Mouse (Mus musculus): ENCODE data around the gene Mettl7a3.
"Not testable (repeated sequence)": the region's sequence is repeated elsewhere in the genome, so short reads cannot be mapped to it uniquely, and the experiment has no call there.

DNA sequence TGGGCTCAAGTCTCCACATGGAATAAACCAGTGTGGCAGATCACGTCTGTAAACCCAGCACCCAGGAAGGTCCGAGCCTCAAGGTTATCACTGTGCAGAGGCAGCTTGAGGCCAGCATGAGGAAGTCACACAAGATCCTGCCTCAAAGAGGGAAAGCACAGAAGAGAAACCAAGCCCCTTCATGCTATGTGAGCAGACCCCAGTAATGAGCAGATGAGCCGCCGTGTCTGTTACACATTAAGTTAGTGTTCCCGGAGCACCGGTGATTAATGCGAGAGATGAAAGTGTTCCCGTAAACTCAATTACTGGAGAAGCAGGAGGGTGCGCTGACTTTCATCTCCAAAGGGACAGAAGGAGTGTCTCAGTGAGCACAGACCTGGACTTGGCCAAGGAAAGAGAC lies 31.2 kb downstream of the Mettl7a3 start:
- not testable (repeated sequence) for TF ChIP-seq ZC3H11A (IDR thresholded peaks at IDR 0.05; ENCODE audit: borderline replicate concordance, low read depth, low read length); CHD2 (IDR thresholded peaks at IDR 0.05; ENCODE audit: low read depth, low read length); HCFC1 (IDR thresholded peaks at IDR 0.05; ENCODE audit: borderline replicate concordance, insufficient read depth, low read length); ZNF384 (IDR thresholded peaks at IDR 0.05; ENCODE audit: low read depth, low read length)

Data from ES-E14 (cell line).